Mouse (Mus musculus): ENCODE measurements around the gene Nptn. TPM values are rescaled to one million over a fixed set of nuclear protein-coding genes. Genes with fewer than 3 reads are reported as not detected.
A peak's percentile ranks its signal among the peaks of the same experiment; 100 is the strongest.
"Not testable (repeated sequence)": the region's sequence is repeated elsewhere in the genome, so short reads cannot be mapped to it uniquely, and the experiment has no call there.

Nptn gene
- polyA plus RNA-seq, 1 experiment from 2014 or later, result 145 TPM

DNA sequence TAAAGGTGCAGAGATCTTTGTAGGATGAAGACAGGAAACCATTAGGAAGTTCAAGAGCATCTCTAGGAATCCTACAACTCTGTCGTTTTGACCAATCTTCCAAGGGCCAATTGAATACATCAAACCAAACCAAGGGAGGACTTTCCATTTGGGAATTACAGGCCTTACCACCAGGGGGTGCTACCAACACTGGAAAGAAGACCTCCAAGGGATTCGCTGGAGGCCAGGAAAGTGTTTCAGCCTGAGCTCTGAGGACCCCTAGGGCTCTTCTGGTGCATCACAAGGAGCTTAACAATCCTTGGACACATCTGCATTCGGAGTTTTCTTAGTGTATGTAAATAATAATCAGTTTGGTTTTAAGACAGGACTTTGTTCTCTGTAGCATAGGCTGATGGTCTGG lies 3.4 kb upstream of the Nptn start:
- Histone ChIP-seq H3K4me1 (peaks cover 12% of the 10 kb centered on the region), H3K27me3 (no peaks in the 10 kb centered on the region), H3K9me3 (no peaks in the 10 kb centered on the region), H3K27ac (replicated peaks) (no peak overlapping the region), H3K4me2 (replicated peaks) (no peak overlapping the region), H3K9ac (replicated peaks) (no peak overlapping the region), H3K4me3 (no peak overlapping the region), H3K36me3 (no peaks in the 10 kb centered on the region)
- WGBS, result 28% methylated on average over 3 of the region's 3 CpGs
- ATAC-seq (replicated peaks), result no peak

DNA sequence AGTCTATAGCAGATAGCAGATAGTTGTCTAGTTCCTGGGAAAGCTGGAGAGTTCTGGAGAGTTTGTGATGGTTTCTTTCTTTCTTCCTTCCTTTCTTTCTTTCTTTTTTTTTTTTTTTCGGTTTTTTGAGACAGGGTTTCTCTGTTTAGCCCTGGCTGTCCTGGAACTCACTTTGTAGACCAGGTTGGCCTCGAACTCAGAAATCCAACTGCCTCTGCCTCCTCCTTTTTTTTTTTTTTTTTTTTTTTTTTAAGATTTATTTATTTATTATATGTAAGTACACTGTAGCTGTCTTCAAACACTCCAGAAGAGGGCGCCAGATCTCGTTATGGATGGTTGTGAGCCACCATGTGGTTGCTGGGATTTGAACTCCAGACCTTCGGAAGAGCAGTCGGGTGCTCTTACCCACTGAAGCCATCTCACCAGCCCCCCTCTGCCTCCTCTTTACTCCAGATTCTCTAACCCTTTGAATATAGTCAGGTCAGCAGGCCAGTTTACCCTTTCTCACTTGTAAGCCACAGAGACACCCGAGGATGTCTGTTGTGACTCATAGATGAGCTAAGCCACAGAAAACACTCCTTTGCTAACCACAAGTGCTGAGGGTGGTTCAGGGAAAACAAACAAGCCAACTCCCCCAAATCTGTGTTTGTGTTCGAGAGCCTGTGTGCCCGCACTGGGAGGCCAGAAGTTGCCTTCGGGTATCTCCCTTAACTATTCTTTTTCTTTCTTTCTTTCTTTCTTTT lies 1.4 kb upstream of the Nptn start:
- not testable (repeated sequence) for H3K36me3 ChIP-seq; H3K4me2 ChIP-seq (replicated peaks); H3K9ac ChIP-seq (replicated peaks); H3K27me3 ChIP-seq; ATAC-seq (replicated peaks); H3K4me3 ChIP-seq; H3K9me3 ChIP-seq; H3K27ac ChIP-seq (replicated peaks)
- H3K4me1 ChIP-seq, result peaks cover 22% of the 10 kb centered on the region
- 78% methylated on average over 10 of the region's 10 CpGs for WGBS

DNA sequence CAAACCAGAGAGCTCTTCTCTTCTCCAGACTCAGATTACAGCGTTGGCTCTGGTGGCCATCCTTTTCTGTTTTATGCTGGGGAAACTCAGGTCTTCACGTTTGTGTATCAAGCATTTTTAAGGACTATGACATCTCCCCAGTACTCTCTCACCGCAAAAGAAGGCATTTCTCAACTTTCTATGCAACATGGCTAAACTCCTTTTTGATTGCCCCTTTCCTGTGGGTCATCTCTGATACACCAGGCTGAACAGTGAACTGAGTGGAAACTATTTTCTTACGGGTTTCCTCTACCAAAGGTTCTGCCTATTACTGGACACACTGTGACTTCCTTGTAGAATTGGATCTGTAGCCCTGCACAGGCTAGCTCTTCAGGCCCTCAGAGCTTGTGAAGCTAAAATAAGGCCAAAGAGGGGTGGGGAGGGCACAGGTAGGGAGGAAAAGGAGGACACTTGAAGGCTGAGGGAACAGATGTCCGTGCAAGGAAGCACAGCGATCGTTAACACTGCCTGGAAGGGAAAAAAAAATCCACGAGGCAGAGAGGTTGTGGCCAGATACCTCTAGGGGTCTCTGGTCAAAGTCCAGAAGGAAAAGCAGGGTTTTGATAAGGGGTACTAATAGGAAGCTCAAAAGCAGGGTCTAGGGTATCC lies 633 bp upstream of the Nptn start:
- Histone ChIP-seq H3K36me3 (no peaks in the 10 kb centered on the region), H3K4me2 (replicated peaks) (peak overlapping the region; percentile 81), H3K9ac (replicated peaks) (peak overlapping the region; percentile 62), H3K27me3 (no peaks in the 10 kb centered on the region), H3K27ac (replicated peaks) (peak overlapping the region; percentile 90), H3K9me3 (no peaks in the 10 kb centered on the region), H3K4me1 (peaks cover 23% of the 10 kb centered on the region), H3K4me3 (peak overlapping the region; percentile 70)
- ATAC-seq (replicated peaks), result no peak
- 30% methylated on average over 8 of the region's 8 CpGs for WGBS

DNA sequence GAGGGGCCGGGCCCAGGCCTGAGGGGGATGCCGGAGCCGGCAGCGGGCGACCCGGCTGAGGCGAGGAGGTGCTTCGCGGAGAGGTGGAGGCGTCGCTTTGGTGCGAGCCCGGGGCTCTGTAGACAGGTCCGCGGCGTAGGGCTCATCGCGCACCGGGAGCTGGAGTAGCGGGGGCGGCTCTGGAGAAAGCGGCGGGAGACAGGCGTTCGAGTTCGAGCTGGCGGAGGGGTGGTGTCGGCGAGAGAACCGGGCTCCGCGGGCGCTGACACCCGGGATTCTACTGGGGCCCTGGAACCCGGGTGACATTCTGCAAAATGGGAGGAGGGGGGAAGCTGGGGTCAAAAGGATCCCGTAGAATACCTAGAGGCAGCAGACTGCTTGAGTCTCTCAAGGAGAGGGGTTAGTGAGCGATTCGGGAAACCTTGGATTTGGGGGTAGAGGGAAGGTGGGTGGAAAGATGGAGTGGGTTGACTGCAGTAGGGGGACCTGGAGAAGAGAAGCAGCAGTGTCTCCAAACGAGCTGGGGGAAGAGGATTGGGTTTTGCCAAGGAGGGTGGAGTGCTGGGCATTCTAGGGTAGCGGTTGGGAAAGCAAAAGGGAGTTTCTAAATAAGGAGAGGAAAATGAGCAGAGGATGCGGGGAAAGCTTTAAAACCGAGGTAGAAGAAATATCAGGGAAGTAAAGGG lies 684 bp downstream of the Nptn start:
- under 1% methylated on average over 42 of the region's 42 CpGs for WGBS
- ATAC-seq (replicated peaks), result peak; percentile 80; the same call in 1 of the 2 replicates
- H3K4me3 ChIP-seq, result peak overlapping the region; percentile 70
- no peaks in the 10 kb centered on the region for H3K36me3 ChIP-seq
- H3K27ac ChIP-seq (replicated peaks), result peak overlapping the region; percentile 98
- no peaks in the 10 kb centered on the region for H3K27me3 ChIP-seq
- peak overlapping the region; percentile 81 for H3K4me2 ChIP-seq (replicated peaks)
- H3K9me3 ChIP-seq, result no peaks in the 10 kb centered on the region
- H3K4me1 ChIP-seq, result peaks cover 23% of the 10 kb centered on the region
- peak overlapping the region; percentile 98 for H3K9ac ChIP-seq (replicated peaks)

DNA sequence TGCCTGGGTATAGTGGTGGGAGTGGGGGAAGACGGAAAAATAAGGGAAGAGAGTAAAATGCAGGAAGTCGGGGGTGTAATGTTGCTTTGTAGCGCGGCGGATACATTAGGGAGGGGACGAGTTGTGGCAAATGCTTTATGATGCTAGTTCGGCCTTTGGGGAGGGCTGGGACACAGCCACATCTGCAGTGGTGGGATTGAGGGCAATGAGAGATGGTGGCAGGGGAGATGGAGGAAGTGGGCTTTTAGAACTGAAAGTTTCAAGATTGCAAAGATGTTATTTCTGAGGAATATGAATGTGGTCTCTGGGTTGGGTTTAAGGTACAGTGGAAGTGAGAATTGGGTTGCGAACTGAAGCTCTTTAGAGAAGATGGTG lies 1.2 kb downstream of the Nptn start:
- Histone ChIP-seq H3K27ac (replicated peaks) (peak overlapping the region; percentile 98), H3K9me3 (no peaks in the 10 kb centered on the region), H3K36me3 (no peaks in the 10 kb centered on the region), H3K27me3 (no peaks in the 10 kb centered on the region), H3K4me2 (replicated peaks) (peak overlapping the region; percentile 81), H3K4me3 (peak overlapping the region; percentile 70), H3K9ac (replicated peaks) (peak overlapping the region; percentile 98), H3K4me1 (peaks cover 23% of the 10 kb centered on the region)
- no peak for ATAC-seq (replicated peaks)
- 0% methylated on average over 8 of the region's 8 CpGs for WGBS

DNA sequence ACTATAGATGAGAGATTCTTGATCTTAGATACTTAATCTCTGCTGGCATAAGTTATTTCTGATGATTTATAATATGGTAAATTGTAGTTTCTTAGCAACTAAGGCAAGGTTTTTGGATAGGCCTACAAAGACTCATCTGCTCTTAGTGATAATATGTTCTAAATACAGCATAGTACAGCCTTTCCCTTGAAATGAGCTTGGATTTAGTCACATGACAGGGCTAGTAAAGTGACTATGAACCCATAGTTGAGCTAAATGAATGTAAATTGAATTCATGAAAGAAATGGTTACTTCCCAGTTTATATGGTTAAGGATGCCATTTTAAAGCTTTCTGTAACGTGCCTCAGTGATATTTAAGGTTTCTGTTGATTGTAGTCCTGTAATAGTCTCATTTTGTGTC lies 2.3 kb downstream of the Nptn start:
- Histone ChIP-seq H3K4me3 (no peak overlapping the region), H3K27ac (replicated peaks) (no peak overlapping the region), H3K4me2 (replicated peaks) (no peak overlapping the region; the same call in 1 of the 2 replicates), H3K9ac (replicated peaks) (no peak overlapping the region), H3K4me1 (peaks cover 23% of the 10 kb centered on the region), H3K27me3 (no peaks in the 10 kb centered on the region), H3K36me3 (no peaks in the 10 kb centered on the region), H3K9me3 (no peaks in the 10 kb centered on the region)
- WGBS, result 68% methylated on average over 1 of the region's 1 CpGs
- no peak for ATAC-seq (replicated peaks)

DNA sequence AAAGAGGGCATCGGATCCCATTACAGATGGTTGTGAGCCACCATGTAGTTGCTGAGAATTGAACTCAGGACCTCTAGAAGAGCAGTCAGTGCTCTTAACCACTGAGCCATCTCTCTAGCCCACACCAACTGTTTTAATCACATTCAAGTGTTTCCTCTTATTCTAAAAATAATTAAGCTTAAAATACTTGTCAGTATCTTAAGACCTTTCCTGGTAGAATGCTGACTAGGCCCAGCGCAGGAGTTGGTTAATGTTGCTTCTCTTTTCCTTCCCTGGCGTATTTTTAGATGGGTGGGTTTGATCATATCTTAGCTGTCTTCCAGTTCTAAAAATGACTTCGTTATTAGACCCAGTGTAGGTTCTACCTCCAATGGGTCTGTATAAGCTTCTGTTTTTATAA lies 6.6 kb downstream of the Nptn start:
- H3K9me3 ChIP-seq, result no peaks in the 10 kb centered on the region
- no peaks in the 10 kb centered on the region for H3K36me3 ChIP-seq
- H3K27ac ChIP-seq (replicated peaks), result no peak overlapping the region
- WGBS, result 95% methylated on average over 4 of the region's 4 CpGs
- H3K9ac ChIP-seq (replicated peaks), result no peak overlapping the region
- no peak overlapping the region for H3K4me2 ChIP-seq (replicated peaks)
- no peaks in the 10 kb centered on the region for H3K27me3 ChIP-seq
- no peak for ATAC-seq (replicated peaks)
- H3K4me1 ChIP-seq, result peaks cover 12% of the 10 kb centered on the region
- no peak overlapping the region for H3K4me3 ChIP-seq

DNA sequence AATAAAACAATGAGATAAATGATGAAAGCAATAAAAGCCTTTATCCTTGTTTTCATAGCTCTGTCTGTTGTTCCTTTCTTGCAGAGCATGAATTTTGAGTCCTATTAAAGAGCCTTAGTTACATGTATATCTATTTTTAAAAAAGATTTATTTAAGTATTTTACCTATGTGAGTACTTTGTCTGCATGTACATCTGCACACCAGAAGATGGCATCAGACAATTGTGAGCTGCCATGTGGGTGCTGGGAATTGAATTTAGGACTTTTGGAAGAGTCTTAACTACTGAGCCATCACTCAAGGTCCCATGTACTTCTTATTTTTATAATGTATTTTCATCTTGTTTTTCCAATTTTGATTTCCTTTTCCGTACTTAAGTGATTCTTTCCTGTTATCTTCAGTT lies 13.3 kb downstream of the Nptn start:
- Histone ChIP-seq H3K36me3 (no peaks in the 10 kb centered on the region), H3K9me3 (no peaks in the 10 kb centered on the region), H3K27ac (replicated peaks) (no peak overlapping the region), H3K9ac (replicated peaks) (no peak overlapping the region), H3K4me1 (no peaks in the 10 kb centered on the region), H3K4me2 (replicated peaks) (no peak overlapping the region), H3K27me3 (no peaks in the 10 kb centered on the region), H3K4me3 (no peak overlapping the region)
- no peak for ATAC-seq (replicated peaks)
- WGBS, result 97% methylated on average over 1 of the region's 1 CpGs

DNA sequence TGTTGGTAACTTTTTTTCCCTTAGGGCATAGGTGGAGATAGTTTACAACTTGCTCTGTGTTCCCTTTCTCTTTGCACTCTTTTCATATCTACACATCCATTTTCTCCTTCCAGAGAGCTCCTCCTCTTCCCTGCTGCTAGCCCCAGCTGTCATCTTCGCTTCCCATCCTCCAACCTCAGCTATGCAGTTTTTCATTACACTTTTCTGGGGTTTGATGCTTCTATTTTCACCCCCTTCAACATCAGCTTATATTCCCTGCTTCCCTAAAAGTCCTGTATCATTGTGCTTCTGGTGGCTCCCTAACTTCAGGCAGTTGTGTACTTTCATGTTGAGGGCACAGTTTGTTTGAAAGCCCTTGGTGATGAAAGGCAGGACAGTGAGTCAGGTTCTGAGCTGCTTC lies 31.8 kb downstream of the Nptn start:
- no peak overlapping the region for H3K27ac ChIP-seq (replicated peaks)
- no peak overlapping the region for H3K4me2 ChIP-seq (replicated peaks)
- no peaks in the 10 kb centered on the region for H3K36me3 ChIP-seq
- ATAC-seq (replicated peaks), result no peak
- no peaks in the 10 kb centered on the region for H3K9me3 ChIP-seq
- H3K9ac ChIP-seq (replicated peaks), result no peak overlapping the region
- H3K4me3 ChIP-seq, result no peak overlapping the region
- 75% methylated on average over 1 of the region's 1 CpGs for WGBS
- H3K4me1 ChIP-seq, result 0 out of 2 replicates have a peak, but pooled peaks cover 5% of the 10 kb centered on the region
- H3K27me3 ChIP-seq, result no peaks in the 10 kb centered on the region

DNA sequence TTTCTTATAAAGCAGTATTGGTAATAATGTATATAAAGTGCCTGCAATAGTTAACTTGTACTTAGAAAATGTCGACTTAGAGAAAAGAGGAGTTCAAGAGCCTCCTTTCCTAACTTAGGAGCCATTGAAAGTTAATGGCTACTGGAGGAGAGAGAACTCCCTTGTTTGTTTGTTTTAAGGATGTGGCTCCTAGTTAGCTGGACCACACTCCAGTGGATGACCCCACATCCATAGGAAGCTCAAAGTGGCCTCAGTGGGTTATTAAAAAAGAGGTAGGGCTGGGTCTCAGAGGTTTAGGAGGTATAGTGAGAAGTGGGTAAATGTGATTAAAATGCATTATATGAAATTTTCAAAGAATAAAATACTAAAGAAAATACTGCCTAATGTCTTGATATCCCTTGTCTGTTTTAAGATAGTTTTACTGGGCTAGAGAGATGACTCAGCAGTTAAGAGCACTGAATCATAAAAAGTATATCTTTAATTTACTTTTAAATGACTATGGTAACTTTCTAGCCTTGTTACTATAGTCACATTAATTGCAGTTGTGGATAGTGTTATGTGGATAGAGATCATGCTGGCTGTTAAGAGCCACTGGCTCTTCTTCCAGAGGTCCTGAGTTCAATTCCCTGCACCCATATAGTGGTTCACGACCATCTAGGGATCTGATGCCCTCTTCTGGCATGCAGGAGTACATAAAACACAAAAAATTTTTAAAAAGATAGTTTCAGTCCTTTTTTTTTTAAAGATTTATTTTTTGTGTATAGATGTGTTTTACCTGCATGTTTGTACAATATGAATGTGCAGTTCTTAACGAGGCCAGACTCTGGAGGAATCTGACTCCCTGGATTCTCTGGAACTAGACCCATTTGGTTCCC lies 33.3 kb downstream of the Nptn start:
- Histone ChIP-seq H3K9ac (replicated peaks) (no peak overlapping the region), H3K4me2 (replicated peaks) (no peak overlapping the region), H3K27me3 (no peaks in the 10 kb centered on the region), H3K9me3 (no peaks in the 10 kb centered on the region), H3K27ac (replicated peaks) (no peak overlapping the region), H3K4me3 (no peak overlapping the region), H3K4me1 (0 out of 2 replicates have a peak, but pooled peaks cover 5% of the 10 kb centered on the region), H3K36me3 (no peaks in the 10 kb centered on the region)
- ATAC-seq (replicated peaks), result no peak
- WGBS, result 84% methylated on average over 3 of the region's 3 CpGs

DNA sequence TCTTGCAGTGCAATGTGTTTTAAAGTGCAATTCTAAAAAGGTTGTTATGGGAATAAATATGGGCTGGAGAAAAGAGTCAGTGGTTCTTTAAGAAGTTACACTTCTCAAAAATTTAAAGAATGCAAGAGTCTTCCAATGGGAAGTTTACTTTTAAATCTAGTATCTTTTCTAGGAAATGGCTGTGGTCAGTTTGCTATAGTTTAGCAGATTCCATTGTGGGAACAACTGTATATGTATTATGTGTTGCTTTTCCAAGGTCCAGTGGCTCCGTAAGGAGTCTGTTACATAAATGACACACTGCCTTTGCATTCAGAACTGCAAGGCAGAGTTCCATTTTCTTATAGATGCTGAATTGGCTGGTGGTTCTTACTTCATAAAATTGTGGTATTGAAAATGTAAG lies 41.0 kb downstream of the Nptn start:
- Histone ChIP-seq H3K4me3 (no peak overlapping the region), H3K27me3 (no peaks in the 10 kb centered on the region), H3K4me2 (replicated peaks) (no peak overlapping the region), H3K9ac (replicated peaks) (no peak overlapping the region), H3K4me1 (no peaks in the 10 kb centered on the region), H3K9me3 (no peaks in the 10 kb centered on the region), H3K36me3 (peaks cover 3% of the 10 kb centered on the region; the same call in 1 of the 2 replicates), H3K27ac (replicated peaks) (no peak overlapping the region)
- no peak for ATAC-seq (replicated peaks)
- WGBS, result 87% methylated on average over 1 of the region's 1 CpGs

All from forebrain, embryonic 15.5 days (tissue).